ENCODE assay signal across 38 mouse cellular contexts in the genomic region with DNA sequence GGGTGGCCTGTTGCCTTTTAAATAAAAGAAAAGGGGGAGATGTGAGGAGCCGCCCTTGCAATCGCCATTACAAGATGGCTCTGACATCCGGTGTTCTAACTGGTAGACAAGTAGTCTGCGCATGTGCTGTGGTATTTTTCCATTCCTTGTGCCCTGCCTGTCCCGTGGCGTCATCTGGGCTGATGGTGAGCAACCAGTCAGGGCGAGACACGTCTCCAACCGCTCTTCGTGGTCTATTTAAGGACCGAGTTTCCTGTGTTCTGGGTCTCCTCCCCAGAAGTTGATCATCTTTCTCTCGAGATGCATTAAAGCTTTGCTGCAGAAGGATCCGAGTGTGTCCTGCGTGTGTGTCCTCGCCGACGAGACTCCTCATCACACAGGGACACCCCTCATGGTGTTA. TPM values are rescaled to one million over a fixed set of nuclear protein-coding genes. Genes with fewer than 3 reads are reported as not detected.
"Had no signal": no experiment of that assay in that cellular context is flagged by ENCODE, and none has a peak within 500 bp of the region (broad histone marks: within the 10 kb centered on the region; RNA-seq: fewer than 3 reads in every experiment).

No protein-coding gene starts in this region.

RNA-seq across cellular contexts. Expression of a gene that starts 6.8 kb away (rescaled TPM):
- total RNA-seq: left cerebral cortex, postnatal 10 days; left cerebral cortex, postnatal 14 days; left cerebral cortex, postnatal 25 days; left cerebral cortex, postnatal 36 days; left cerebral cortex, postnatal 4 days; liver, adult 2 months; megakaryocyte progenitor cell, adult 5-6 weeks; megakaryocyte-erythroid progenitor cell, adult 5-6 weeks; midbrain, postnatal 0 days; monocyte, adult 5-6 weeks had no signal
- polyA plus RNA-seq: limb, embryonic 10.5 days; limb, embryonic 11.5 days; limb, embryonic 12.5 days; limb, embryonic 13.5 days; limb, embryonic 14.5 days; limb, embryonic 15.5 days; liver, adult 2 months; liver, embryonic 11.5 days; liver, embryonic 12.5 days; liver, embryonic 13.5 days; liver, embryonic 14.5 days; liver, embryonic 15.5 days; liver, embryonic 16.5 days; liver, postnatal 0 days; lung, adult 2 months; lung, embryonic 14.5 days; lung, embryonic 15.5 days; lung, embryonic 16.5 days; lung, postnatal 0 days; macrophage; midbrain, embryonic 10.5 days; midbrain, embryonic 11.5 days; midbrain, embryonic 12.5 days; midbrain, embryonic 13.5 days; midbrain, embryonic 14.5 days; midbrain, embryonic 15.5 days; midbrain, embryonic 16.5 days; midbrain, postnatal 0 days; neural tube, embryonic 11.5 days; neural tube, embryonic 12.5 days had no signal
